In the genomic region with DNA sequence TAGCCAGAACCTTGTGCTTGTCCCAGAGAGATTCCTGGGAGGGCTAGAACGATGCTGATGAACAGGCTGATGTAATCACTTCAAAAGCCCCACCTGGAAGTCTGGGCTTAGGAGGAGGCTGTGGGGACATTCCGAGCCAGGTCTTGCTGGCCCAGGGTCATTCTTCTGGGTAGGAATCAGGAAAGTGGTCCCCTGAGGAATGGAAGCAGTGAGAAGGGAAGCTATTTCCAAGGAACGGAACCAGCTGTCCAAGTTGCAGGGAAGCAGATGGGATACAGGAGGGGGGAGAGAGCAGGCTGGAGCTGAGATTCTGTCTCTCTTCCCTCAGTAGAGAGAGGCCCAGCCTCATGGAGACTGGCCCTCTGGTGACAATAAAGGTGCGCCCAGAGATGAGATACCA, we compare ENCODE assay signal across 11 mouse cellular contexts.
DNase-seq lines count a peak whose midpoint lies in the region; ATAC-seq and TF ChIP-seq lines count a peak whose summit lies in the region.
"Had no signal": no experiment of that assay in that cellular context is flagged by ENCODE, and none has a peak within 500 bp of the region (broad histone marks: within the 10 kb centered on the region; RNA-seq: fewer than 3 reads in every experiment).

No protein-coding gene starts in this region.

- no peaks in the 10 kb centered on the region for H3K36me3 ChIP-seq in kidney, embryonic 14.5 days (ENCODE audit: control insufficient read depth, insufficient read depth, low read length)
- H3K36me3 ChIP-seq in embryonic facial prominence, embryonic 15.5 days: no peaks in the 10 kb centered on the region
- no peaks in the 10 kb centered on the region for H3K36me3 ChIP-seq in neural tube, embryonic 15.5 days

- DNase-seq in kidney, postnatal 10 days: peak; percentile 37
- peak; percentile 52 for DNase-seq in brain, embryonic 14.5 days (ENCODE audit: low read depth)
- peak; percentile 30 for DNase-seq in heart, postnatal 25 days (ENCODE audit: low spot score)
- DNase-seq in thymus, postnatal 25 days: no peak
- DNase-seq: cerebellum, adult 11-12 months; lung, postnatal 36 days; spleen, adult 18-20 months had no signal

- no peaks in the 10 kb centered on the region for H3K4me1 ChIP-seq in kidney, embryonic 14.5 days (ENCODE audit: control insufficient read depth, insufficient read depth, low read length)
- H3K4me1 ChIP-seq in embryonic facial prominence, embryonic 15.5 days: peaks cover 2% of the 10 kb centered on the region; the same call in 1 of the 2 replicates
- H3K4me1 ChIP-seq in neural tube, embryonic 15.5 days: no peaks in the 10 kb centered on the region

- no peak overlapping the region for H3K27ac ChIP-seq in kidney, embryonic 14.5 days (ENCODE audit: low read depth, low read length)
- H3K27ac ChIP-seq in embryonic facial prominence, embryonic 15.5 days (replicated peaks): no peak overlapping the region
- no peak overlapping the region for H3K27ac ChIP-seq in neural tube, embryonic 15.5 days (replicated peaks)

- ATAC-seq in kidney, embryonic 14.5 days (ENCODE audit: low FRiP score, low TSS enrichment): no peak
- ATAC-seq in embryonic facial prominence, embryonic 15.5 days (ENCODE audit: insufficient number of reproducible peaks, low FRiP score, low TSS enrichment, low read depth): peak; percentile 75; the same call in 1 of the 2 replicates
- ATAC-seq in neural tube, embryonic 15.5 days (ENCODE audit: low FRiP score): no peak
- ATAC-seq: inflammation-experienced regulatory T-cells, adult 6 months had no signal

- WGBS in kidney, embryonic 14.5 days: 59% methylated on average over 4 of the region's 4 CpGs
- WGBS in embryonic facial prominence, embryonic 15.5 days: 46% methylated on average over 4 of the region's 4 CpGs
- 62% methylated on average over 4 of the region's 4 CpGs for WGBS in neural tube, embryonic 15.5 days

- TF ChIP-seq CTCF in brain, embryonic 14.5 days (IDR thresholded peaks at IDR 0.05; ENCODE audit: borderline replicate concordance, extremely low read depth, insufficient read depth, insufficient read length): no peak

- no peaks in the 10 kb centered on the region for H3K9me3 ChIP-seq in kidney, embryonic 14.5 days (ENCODE audit: control insufficient read depth, low read length)
- no peaks in the 10 kb centered on the region for H3K9me3 ChIP-seq in embryonic facial prominence, embryonic 15.5 days (replicated peaks)
- H3K9me3 ChIP-seq in neural tube, embryonic 15.5 days (replicated peaks): no peaks in the 10 kb centered on the region

- intact Hi-C loops in heart, postnatal 25 days (cut with DNase I): no loop called here

- H3K4me3 ChIP-seq in kidney, embryonic 14.5 days (ENCODE audit: low read length): no peak overlapping the region
- no peak overlapping the region for H3K4me3 ChIP-seq in embryonic facial prominence, embryonic 15.5 days (replicated peaks)
- H3K4me3 ChIP-seq in neural tube, embryonic 15.5 days (replicated peaks): no peak overlapping the region

- no peak overlapping the region for H3K9ac ChIP-seq in kidney, embryonic 14.5 days (ENCODE audit: low read depth, low read length)
- no peak overlapping the region for H3K9ac ChIP-seq in embryonic facial prominence, embryonic 15.5 days
- H3K9ac ChIP-seq in neural tube, embryonic 15.5 days (replicated peaks): no peak overlapping the region

- TF ChIP-seq POLR2A in brain, embryonic 14.5 days (IDR thresholded peaks at IDR 0.05; ENCODE audit: borderline replicate concordance, extremely low read depth, insufficient read depth, insufficient read length, poor library complexity, severe bottlenecking): no peak

- no peaks in the 10 kb centered on the region for H3K27me3 ChIP-seq in kidney, embryonic 14.5 days (ENCODE audit: control insufficient read depth, insufficient read depth, low read length)
- no peaks in the 10 kb centered on the region for H3K27me3 ChIP-seq in embryonic facial prominence, embryonic 15.5 days
- no peaks in the 10 kb centered on the region for H3K27me3 ChIP-seq in neural tube, embryonic 15.5 days (replicated peaks)

- no peak overlapping the region for H3K4me2 ChIP-seq in kidney, embryonic 14.5 days (replicated peaks; ENCODE audit: low read depth, low read length)
- no peak overlapping the region for H3K4me2 ChIP-seq in embryonic facial prominence, embryonic 15.5 days (replicated peaks)
- H3K4me2 ChIP-seq in neural tube, embryonic 15.5 days: no peak overlapping the region
